Mouse (Mus musculus) embryo, embryonic 10 days (tissue): ENCODE measurements at regions not wholly inside any gene's neighbourhood (a gene's known extent, or its start where the extent isn't known, plus 50 kb on each side); places are given as distances from the start of the nearest gene placed in this dataset.

Source experiments
- DNase-seq: peaks from one replicate; pipeline ENCODE4 v3.0.0-alpha.2; 2015; ENCODE audit warnings: low spot score

DNA sequence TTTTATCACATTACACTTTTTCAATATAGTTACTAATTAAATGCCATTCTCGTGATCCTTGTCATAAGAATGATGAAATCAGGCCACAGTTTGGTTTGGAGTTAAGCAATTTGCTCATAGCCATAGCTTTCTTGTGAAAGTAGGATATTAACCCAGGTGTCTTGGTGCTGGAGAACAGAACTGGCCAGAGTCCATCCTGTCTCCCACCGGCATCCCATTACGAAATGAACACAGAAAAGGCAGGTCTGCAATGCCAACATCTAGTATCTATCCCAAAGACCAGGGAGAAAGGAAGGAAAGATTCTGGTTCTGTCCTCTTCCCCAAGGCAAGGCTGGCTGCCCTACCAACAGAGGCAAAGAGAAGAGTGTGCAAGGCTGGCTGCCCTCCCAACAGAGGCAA, 61.6 kb upstream of the Avpr1a start:
- no peak for DNase-seq

DNA sequence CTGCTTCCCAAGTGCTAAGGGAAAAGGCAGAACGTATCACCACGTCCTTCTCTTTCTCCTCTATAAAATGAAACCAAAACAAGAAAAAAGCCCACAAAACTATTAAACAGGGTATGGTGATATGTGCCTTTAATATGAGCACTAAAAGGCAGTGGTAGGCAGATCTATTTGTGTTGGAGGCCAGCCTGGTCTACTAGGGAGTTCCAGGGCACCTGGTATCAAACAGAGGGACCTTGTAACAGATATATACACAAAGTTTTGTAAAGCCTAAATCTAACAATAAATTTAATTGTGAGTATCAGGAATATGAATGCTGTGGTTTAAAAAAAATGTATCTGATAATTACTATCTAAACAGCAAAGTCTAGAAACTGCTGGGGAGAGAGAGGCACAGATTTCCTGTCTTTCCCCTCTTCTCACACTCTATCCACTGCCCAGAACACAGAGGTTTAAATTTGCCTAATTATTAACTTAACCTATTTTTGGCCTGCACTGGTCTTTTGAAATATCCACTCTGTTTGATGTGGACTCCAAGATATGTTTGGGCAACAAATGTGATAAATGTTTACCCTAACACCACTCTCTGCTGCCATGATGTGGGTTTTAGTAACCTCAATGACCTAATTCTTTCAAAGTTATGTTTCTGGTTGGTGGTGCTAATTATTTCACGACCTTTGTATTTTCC, 68.5 kb upstream of the Avpr1a start:
- DNase-seq = no peak

DNA sequence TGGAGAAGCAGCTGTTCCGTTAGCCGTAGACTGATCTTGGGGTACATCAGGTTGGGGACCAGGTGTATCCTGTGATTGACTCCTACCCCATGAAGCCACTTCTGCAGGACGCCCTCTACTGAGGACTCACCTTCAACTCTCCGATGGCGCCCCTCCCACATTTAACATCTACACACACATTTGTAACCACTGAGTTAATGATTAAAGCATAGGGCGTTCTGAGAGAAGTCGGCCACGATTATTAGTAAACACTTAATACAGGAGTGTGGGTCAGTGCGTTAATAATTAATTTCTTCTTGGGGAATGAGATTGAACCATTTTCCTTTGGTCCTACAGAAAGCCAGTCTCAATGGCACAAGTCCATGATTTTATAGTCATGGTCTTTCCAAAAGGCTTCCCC, 105.0 kb upstream of the Avpr1a start:
- DNase-seq = no peak

GRCm38 (mm10) chr10:122342356-122342755, 105.9 kb upstream of the Avpr1a start:
- no peak for DNase-seq

GRCm38 (mm10) chr10:122326851-122327250, 121.4 kb upstream of the Avpr1a start:
- DNase-seq = no peak

DNA sequence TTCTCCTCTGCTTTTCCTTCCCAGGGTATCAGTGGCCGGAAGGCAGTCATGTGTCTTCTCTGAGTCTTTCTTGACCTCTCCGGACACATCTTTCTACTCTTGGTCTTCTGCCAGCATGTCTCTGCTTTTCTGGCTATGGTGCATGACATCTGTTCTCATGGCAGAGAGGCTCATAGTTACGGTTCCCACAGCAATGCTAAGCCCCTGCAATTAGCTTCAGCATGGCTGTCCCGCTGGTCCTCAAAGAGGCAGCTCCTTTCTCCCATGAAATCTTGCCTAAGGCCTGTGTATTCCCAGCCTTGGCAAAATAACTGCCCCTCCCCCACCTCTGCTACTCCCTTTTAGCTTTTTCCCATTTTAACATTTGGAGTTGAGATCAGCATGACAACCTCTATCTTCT, 129.4 kb upstream of the Avpr1a start:
- peak; percentile 5 for DNase-seq

- DNase-seq = no peak
Measured at GRCm38 (mm10) chr10:122310646-122311193, 137.6 kb upstream of the Avpr1a start.

- no peak for DNase-seq
Measured at GRCm38 (mm10) chr10:122308691-122309090, 139.6 kb upstream of the Avpr1a start.

- DNase-seq = peak; percentile 40
Measured at GRCm38 (mm10) chr10:122302259-122302658, 146.0 kb upstream of the Avpr1a start.

GRCm38 (mm10) chr10:122295921-122296425, 152.3 kb upstream of the Avpr1a start:
- peak; percentile 54 for DNase-seq

DNA sequence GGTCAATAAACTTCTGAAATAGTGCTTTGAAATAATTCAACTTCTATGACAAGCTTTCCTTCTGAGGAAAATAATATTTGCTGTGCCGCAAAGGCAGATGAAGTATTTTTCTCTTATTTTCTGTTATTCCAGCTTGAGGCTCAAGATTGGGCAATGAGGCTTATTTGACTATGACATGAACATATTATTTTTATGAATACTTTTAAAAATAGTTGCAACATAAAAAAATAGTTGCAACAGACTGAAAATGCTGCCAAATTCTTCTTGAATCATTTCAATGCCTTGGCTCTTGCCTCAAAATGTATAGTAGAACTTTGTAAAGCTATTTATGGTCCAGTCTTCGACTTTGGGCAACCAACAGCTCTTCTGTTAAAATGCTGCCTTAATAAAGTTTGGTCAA, 156.7 kb upstream of the Avpr1a start:
- DNase-seq = no peak

DNA sequence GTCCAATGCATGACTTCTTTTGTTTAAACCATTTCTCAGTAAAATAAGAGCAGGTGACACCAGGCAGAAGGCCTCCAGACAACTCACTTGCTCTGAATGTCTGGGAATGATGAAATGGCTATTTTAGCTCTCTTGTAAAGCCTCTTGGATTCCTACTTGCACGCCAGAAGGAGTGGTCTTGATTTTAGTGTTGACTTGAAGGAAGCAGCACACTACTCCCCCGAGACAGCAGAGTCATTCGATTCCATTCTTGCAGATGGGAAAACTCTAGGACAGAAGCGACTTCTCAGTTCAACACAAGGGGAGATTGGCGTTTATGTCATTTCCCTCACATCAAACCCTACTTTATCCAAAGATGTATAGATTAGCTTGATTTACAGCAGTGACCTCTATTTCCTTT, 157.2 kb upstream of the Avpr1a start:
- DNase-seq = no peak

DNA sequence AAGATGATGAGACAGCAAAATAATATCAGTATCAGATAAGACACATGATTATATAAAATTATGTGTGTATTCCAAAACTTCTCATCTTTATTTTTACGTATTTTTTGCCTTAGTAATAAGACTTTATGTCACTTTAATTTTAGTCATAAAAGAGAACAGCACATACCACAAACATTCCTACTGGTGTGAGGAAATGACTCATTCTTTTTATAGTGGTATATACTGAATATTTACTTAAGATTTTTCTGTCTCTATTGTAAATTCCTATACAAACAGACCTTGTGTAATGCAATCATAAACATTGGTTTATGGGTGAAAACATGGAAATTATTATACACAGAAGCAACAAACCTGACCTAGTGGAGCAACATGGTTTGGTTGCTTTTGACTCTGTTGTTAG, 173.4 kb upstream of the Avpr1a start:
- no peak for DNase-seq

DNA sequence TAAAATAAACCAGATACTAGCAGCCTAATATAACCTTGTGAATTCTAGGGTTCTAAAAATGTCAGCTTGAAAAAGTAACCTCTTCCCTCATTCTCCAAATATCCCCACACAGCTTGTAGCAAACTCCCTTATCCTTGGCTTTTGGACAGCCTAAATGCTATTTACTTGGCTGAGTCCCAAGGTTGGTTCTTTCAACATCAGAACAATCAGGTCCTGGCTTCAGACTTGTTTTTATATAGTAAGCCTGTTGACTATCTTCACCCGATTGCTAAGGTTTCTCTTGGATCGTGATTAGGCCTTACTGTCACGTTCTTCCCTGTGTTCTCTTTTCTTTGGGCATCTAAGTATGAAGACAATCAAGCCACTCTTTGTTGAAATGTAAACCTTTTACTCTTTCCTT, 174.1 kb upstream of the Avpr1a start:
- DNase-seq = no peak

DNA sequence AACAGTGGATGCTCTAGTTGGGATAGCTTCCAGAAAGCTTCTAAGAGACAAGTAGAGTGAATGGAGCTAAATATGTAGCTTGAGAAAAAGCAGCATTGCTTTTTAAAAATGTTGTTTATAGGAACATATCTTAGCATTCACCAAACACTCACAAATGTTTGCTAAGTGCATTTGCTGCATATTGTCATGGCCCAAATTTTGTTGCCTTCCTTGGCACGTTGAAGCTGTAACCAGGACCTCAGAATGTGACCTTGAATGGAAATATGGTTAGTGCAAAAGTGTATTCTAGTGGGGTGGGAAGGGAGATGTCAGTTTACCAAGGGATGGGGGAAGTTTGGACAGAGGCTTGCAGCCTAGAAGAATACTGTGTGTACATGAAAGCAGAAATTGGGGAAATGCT, 166.9 kb upstream of the Rxylt1 start:
- no peak for DNase-seq

GRCm38 (mm10) chr10:122259354-122259753, 162.2 kb upstream of the Rxylt1 start:
- peak; percentile 59 for DNase-seq

- DNase-seq = no peak
Measured at GRCm38 (mm10) chr10:122258711-122259110, 161.5 kb upstream of the Rxylt1 start.

DNA sequence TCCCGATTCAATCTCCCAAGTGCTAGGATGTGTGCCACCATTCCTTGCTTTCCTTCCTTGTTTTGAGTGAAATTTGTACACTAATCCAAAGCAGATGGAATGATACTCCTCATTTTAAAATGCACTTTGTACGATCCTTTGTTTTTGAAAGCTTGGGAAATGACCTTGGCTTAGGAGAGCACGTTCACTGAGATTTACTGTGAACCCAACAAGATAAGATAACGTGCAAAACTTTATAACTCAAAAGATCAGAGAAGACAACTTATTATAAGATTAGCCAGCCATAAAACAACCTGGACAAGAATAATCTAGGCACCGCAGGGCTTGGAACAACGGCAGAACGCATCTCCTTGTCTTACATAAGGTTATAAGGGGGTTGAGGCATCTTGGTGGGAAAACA, 134.6 kb upstream of the Rxylt1 start:
- DNase-seq = no peak

- peak; percentile 78 for DNase-seq
Measured at GRCm38 (mm10) chr10:122230746-122231145, 133.6 kb upstream of the Rxylt1 start.

DNA sequence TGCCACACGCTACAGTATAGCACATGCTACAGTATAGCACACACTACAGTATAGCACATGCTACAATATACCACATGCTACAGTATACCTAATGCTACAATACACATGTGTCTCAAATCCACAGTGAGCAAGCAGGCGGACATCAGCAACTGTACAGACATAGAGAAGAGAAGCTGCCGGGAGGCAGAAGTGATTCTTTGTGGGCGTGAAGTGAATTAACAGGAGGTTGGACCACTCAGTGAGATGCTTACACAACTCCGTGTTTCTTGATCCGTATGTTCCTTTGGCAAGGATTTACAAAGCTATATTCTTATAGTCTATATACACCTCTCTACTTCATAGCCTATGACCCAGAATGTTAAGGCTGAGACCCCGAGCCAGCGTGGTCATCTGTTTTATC, 128.5 kb upstream of the Rxylt1 start:
- DNase-seq = no peak

GRCm38 (mm10) chr10:122223076-122223475, 125.9 kb upstream of the Rxylt1 start:
- DNase-seq = no peak

- DNase-seq = no peak
Measured at GRCm38 (mm10) chr10:122217594-122217993, 120.4 kb upstream of the Rxylt1 start.

DNA sequence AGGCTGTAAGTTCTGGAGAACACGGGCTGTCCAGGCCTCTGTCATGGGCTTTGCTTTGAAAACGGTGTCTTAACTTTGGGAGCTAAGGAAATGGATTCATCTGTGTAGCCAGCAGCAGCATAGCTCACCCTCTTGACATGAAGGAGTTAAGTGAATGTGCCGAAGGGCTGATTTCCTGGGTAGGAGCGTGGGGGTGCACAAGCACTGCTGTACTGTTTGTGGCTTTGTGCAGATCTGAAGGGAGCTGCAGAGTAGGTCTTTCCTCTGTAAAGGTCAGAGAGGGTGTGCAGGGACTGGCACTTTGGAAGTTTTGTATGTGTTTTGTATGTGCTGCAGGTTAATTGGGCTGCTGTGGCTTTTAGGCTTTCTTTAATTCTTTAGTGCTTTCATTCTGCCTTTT, 102.6 kb upstream of the Rxylt1 start:
- DNase-seq = peak; percentile 13

- DNase-seq = no peak
Measured at GRCm38 (mm10) chr10:122197703-122198102, 100.5 kb upstream of the Rxylt1 start.
